8 mouse cellular contexts compared by ENCODE assay signal in genomic region chr17:35842006-35842405, GRCm38 (mm10). TPM values are rescaled to one million over a fixed set of nuclear protein-coding genes. Genes with fewer than 3 reads are reported as not detected.
DNase-seq lines count a peak whose midpoint lies in the region; ATAC-seq and TF ChIP-seq lines count a peak whose summit lies in the region.

No protein-coding gene starts in this region.

- intact Hi-C loops in gastrocnemius, adult 2 months (cut with DNase I): loop anchor here (2.0 kb wide), 1 partner anchor 19 kb away; the partner anchor contains the start of gene Nrm

- no peaks in the 10 kb centered on the region for H3K27me3 ChIP-seq in C2C12 (ENCODE audit: control insufficient read depth, insufficient read depth, insufficient read length)
- no peaks in the 10 kb centered on the region for H3K27me3 ChIP-seq in forebrain, embryonic 14.5 days (replicated peaks; ENCODE audit: control insufficient read depth, insufficient read depth, low read length)
- no peaks in the 10 kb centered on the region for H3K27me3 ChIP-seq in liver, embryonic 14.5 days (ENCODE audit: control insufficient read depth, insufficient read depth, low read length)

- DNase-seq in gastrocnemius, adult 2 months: no peak
- DNase-seq in gastrocnemius, postnatal 4 days (ENCODE audit: low spot score in 2 of 2): no peak
- no peak for DNase-seq in forebrain, embryonic 14.5 days (ENCODE audit: low spot score)
- DNase-seq in liver, embryonic 14.5 days (ENCODE audit: low read depth in 3 of 3, low spot score in 3 of 3): no peak
- no peak for DNase-seq in right cerebral cortex, postnatal 25 days
- no peak for DNase-seq in right cerebral cortex, postnatal 10 days (ENCODE audit: low spot score in 2 of 2)
- DNase-seq in layer of hippocampus, postnatal 36 days: no peak

- H3K27ac ChIP-seq in gastrocnemius, adult 2 months: peak overlapping the region; percentile 81
- peak overlapping the region; percentile 56; the same call in 1 of the 2 replicates for H3K27ac ChIP-seq in forebrain, embryonic 14.5 days (ENCODE audit: low read depth, low read length)
- peak overlapping the region; percentile 88 for H3K27ac ChIP-seq in liver, embryonic 14.5 days

- TF ChIP-seq CTCF in gastrocnemius, adult 2 months (IDR thresholded peaks at IDR 0.05): no peak
- TF ChIP-seq CTCF in C2C12 (IDR thresholded peaks at IDR 0.05; ENCODE audit: control insufficient read depth, insufficient read depth, insufficient read length): no peak
- TF ChIP-seq CTCF in liver, embryonic 14.5 days (IDR thresholded peaks at IDR 0.05; ENCODE audit: low read depth): no peak

- H3K79me3 ChIP-seq in C2C12 (ENCODE audit: low read depth): peaks cover 16% of the 10 kb centered on the region

- 17% methylated on average over 11 of the region's 11 CpGs for WGBS in forebrain, embryonic 14.5 days
- WGBS in liver, embryonic 14.5 days (ENCODE audit: insufficient replicate concordance): 6% methylated on average over 11 of the region's 11 CpGs

- ATAC-seq in forebrain, embryonic 14.5 days: no peak
- no peak for ATAC-seq in liver, embryonic 14.5 days (ENCODE audit: insufficient read depth)

- peaks cover 20% of the 10 kb centered on the region for H3K36me3 ChIP-seq in C2C12 (ENCODE audit: control insufficient read depth, insufficient read depth)
- H3K36me3 ChIP-seq in forebrain, embryonic 14.5 days (ENCODE audit: control insufficient read depth, insufficient read depth, low read length): peaks cover 28% of the 10 kb centered on the region
- H3K36me3 ChIP-seq in liver, embryonic 14.5 days (replicated peaks; ENCODE audit: control insufficient read depth, insufficient read depth, low read depth): peaks cover 27% of the 10 kb centered on the region

- no peak for TF ChIP-seq EP300 in liver, embryonic 14.5 days (IDR thresholded peaks at IDR 0.05; ENCODE audit: low read depth)

- peaks cover 37% of the 10 kb centered on the region for H3K79me2 ChIP-seq in C2C12 (ENCODE audit: control insufficient read depth, insufficient read depth)

- no peaks in the 10 kb centered on the region for H3K9me3 ChIP-seq in forebrain, embryonic 14.5 days (replicated peaks; ENCODE audit: control insufficient read depth, low read length)
- H3K9me3 ChIP-seq in liver, embryonic 14.5 days (ENCODE audit: control insufficient read depth, low read length): no peaks in the 10 kb centered on the region

- peak overlapping the region; percentile 61 for H3K4me2 ChIP-seq in forebrain, embryonic 14.5 days (ENCODE audit: low read length)
- peak overlapping the region; percentile 82 for H3K4me2 ChIP-seq in liver, embryonic 14.5 days (ENCODE audit: low read depth)

- peak overlapping the region; percentile 85 for H3K4me3 ChIP-seq in gastrocnemius, adult 2 months
- peak overlapping the region; percentile 44 for H3K4me3 ChIP-seq in C2C12 (ENCODE audit: insufficient read depth, poor library complexity, severe bottlenecking)
- H3K4me3 ChIP-seq in forebrain, embryonic 14.5 days (ENCODE audit: low read depth, low read length): peak overlapping the region; percentile 54
- peak overlapping the region; percentile 74 to 86 for H3K4me3 ChIP-seq in liver, embryonic 14.5 days (ENCODE audit: insufficient read depth in 1 of 2, low read depth in 2 of 2, low read length in 2 of 2)

- peak overlapping the region; percentile 68 for H3K9ac ChIP-seq in forebrain, embryonic 14.5 days (ENCODE audit: low read length)
- H3K9ac ChIP-seq in liver, embryonic 14.5 days (replicated peaks): peak overlapping the region; percentile 83

- H3K4me1 ChIP-seq in forebrain, embryonic 14.5 days (ENCODE audit: control insufficient read depth, insufficient read depth, low read length): peaks cover 7% of the 10 kb centered on the region
- H3K4me1 ChIP-seq in liver, embryonic 14.5 days (replicated peaks; ENCODE audit: control insufficient read depth in 2 of 2, insufficient read depth in 2 of 2, low read length in 1 of 2): peaks cover 24 to 35% of the 10 kb centered on the region in 2 experiments

- H3ac ChIP-seq in C2C12 (ENCODE audit: control insufficient read depth, insufficient read length, low read depth): peak overlapping the region; percentile 57

TF ChIP-seq in C2C12, 6 proteins besides CTCF, POLR2A, EP300 and RAD21:
- no peak for TF ChIP-seq MYOD1 (IDR thresholded peaks at IDR 0.05; ENCODE audit: control insufficient read depth, insufficient read length, low read depth)
- no peak for TF ChIP-seq FOSL1 (IDR thresholded peaks at IDR 0.05; ENCODE audit: insufficient read depth, low read length, poor library complexity, severe bottlenecking)
- no peak for TF ChIP-seq MYOG (IDR thresholded peaks at IDR 0.05; ENCODE audit: control insufficient read depth, extremely low read depth, insufficient read length)

RNA-seq across cellular contexts. Expression of gene Mdc1, which starts 0.7 kb away (rescaled TPM):
- 1 to 10 TPM; 3.6 to 4.4 TPM for total RNA-seq in gastrocnemius, adult 2 months (2021)
- 10 to 100 TPM; 22.9 to 25.2 TPM for total RNA-seq in gastrocnemius, postnatal 4 days (2021)
- 16.6 TPM for polyA plus RNA-seq in C2C12 (2012; fragmentation: generic; extraction: Trizol)
- 12.2 and 14.4 TPM in 2 replicates for polyA plus RNA-seq in forebrain, embryonic 14.5 days (2014; fragmentation: Nextera tagmentation; extraction: Ambion mirVana)
- 9.2 and 10.0 TPM in 2 replicates for polyA plus RNA-seq in liver, embryonic 14.5 days (2012; rRNA removed)
- polyA plus RNA-seq in liver, embryonic 14.5 days (2014; fragmentation: Nextera tagmentation; extraction: Ambion mirVana): 6.3 and 9.1 TPM in 2 replicates
- 10 to 100 TPM; 13.1 to 19.5 TPM for total RNA-seq in layer of hippocampus, postnatal 36 days (2021)

RNA-seq across cellular contexts. Expression of gene Tubb5, which starts 3.9 kb away (rescaled TPM):
- total RNA-seq in gastrocnemius, adult 2 months (2021): 10 to 100 TPM; 29.7 to 40.0 TPM
- 100 to 1,000 TPM; 408 to 451 TPM for total RNA-seq in gastrocnemius, postnatal 4 days (2021)
- polyA plus RNA-seq in C2C12 (2012; fragmentation: generic; extraction: Trizol): 1,881 TPM
- 2,004 and 2,051 TPM in 2 replicates for polyA plus RNA-seq in forebrain, embryonic 14.5 days (2014; fragmentation: Nextera tagmentation; extraction: Ambion mirVana)
- 460 and 467 TPM in 2 replicates for polyA plus RNA-seq in liver, embryonic 14.5 days (2012; rRNA removed)
- 330 and 363 TPM in 2 replicates for polyA plus RNA-seq in liver, embryonic 14.5 days (2014; fragmentation: Nextera tagmentation; extraction: Ambion mirVana)
- total RNA-seq in layer of hippocampus, postnatal 36 days (2021): 100 to 1,000 TPM; 360 to 381 TPM

RNA-seq across cellular contexts. Expression of gene Flot1, which starts 19.0 kb away (rescaled TPM):
- total RNA-seq in gastrocnemius, adult 2 months (2021): 10 to 100 TPM; 45.4 to 50.9 TPM
- 10 to 100 TPM; 52.6 to 56.9 TPM for total RNA-seq in gastrocnemius, postnatal 4 days (2021)
- polyA plus RNA-seq in C2C12 (2012; fragmentation: generic; extraction: Trizol): 57.2 TPM
- 68.5 and 78.2 TPM in 2 replicates for polyA plus RNA-seq in forebrain, embryonic 14.5 days (2014; fragmentation: Nextera tagmentation; extraction: Ambion mirVana)
- 22.4 and 34.7 TPM in 2 replicates for polyA plus RNA-seq in liver, embryonic 14.5 days (2012; rRNA removed)
- 27.8 and 29.2 TPM in 2 replicates for polyA plus RNA-seq in liver, embryonic 14.5 days (2014; fragmentation: Nextera tagmentation; extraction: Ambion mirVana)
- 100 to 1,000 TPM; 124 to 132 TPM for total RNA-seq in layer of hippocampus, postnatal 36 days (2021)

RNA-seq across cellular contexts. Expression of gene Nrm, which starts 19.1 kb away (rescaled TPM):
- under 1 TPM; 0.82 to 0.86 TPM for total RNA-seq in gastrocnemius, adult 2 months (2021)
- 10 to 100 TPM; 20.8 to 26.4 TPM for total RNA-seq in gastrocnemius, postnatal 4 days (2021)
- 25.5 TPM for polyA plus RNA-seq in C2C12 (2012; fragmentation: generic; extraction: Trizol)
- 23.9 and 29.6 TPM in 2 replicates for polyA plus RNA-seq in forebrain, embryonic 14.5 days (2014; fragmentation: Nextera tagmentation; extraction: Ambion mirVana)
- polyA plus RNA-seq in liver, embryonic 14.5 days (2012; rRNA removed): 15.6 and 18.2 TPM in 2 replicates
- 20.1 and 22.4 TPM in 2 replicates for polyA plus RNA-seq in liver, embryonic 14.5 days (2014; fragmentation: Nextera tagmentation; extraction: Ambion mirVana)
- total RNA-seq in layer of hippocampus, postnatal 36 days (2021): 1 to 10 TPM; 1.5 to 2.2 TPM

RNA-seq across cellular contexts. Expression of gene Ier3, which starts 20.5 kb away (rescaled TPM):
- total RNA-seq in gastrocnemius, adult 2 months (2021): 1 to 10 TPM; 4.4 to 8.6 TPM
- total RNA-seq in gastrocnemius, postnatal 4 days (2021): 10 to 100 TPM; 11.1 to 13.1 TPM
- 55.2 TPM for polyA plus RNA-seq in C2C12 (2012; fragmentation: generic; extraction: Trizol)
- 4.6 and 5.0 TPM in 2 replicates for polyA plus RNA-seq in forebrain, embryonic 14.5 days (2014; fragmentation: Nextera tagmentation; extraction: Ambion mirVana)
- 10.2 and 11.0 TPM in 2 replicates for polyA plus RNA-seq in liver, embryonic 14.5 days (2012; rRNA removed)
- polyA plus RNA-seq in liver, embryonic 14.5 days (2014; fragmentation: Nextera tagmentation; extraction: Ambion mirVana): 11.6 and 13.2 TPM in 2 replicates
- 1 to 10 TPM; 4.2 to 6.5 TPM for total RNA-seq in layer of hippocampus, postnatal 36 days (2021)

Comparison
In these comparisons a context has a peak if more than half of its experiments do, and no peak if none do; other contexts are left out.
1. RNA of gene Tubb5, which starts 3.9 kb away (total RNA-seq): 408 to 451 TPM in gastrocnemius, postnatal 4 days and 360 to 381 TPM in layer of hippocampus, postnatal 36 days; 29.7 to 40.0 TPM in gastrocnemius, adult 2 months; every median in the first group is over 4 times any median in the second.
2. Peak in every context shown above with its lines, with median percentiles within 50 percentile points of each other: H3K27ac ChIP-seq and H3K4me3 ChIP-seq.